Mouse (Mus musculus) kidney, postnatal 0 days (tissue): ENCODE data around the gene Cmtm3. TPM values are rescaled to one million over a fixed set of nuclear protein-coding genes. Genes with fewer than 3 reads are reported as not detected.
"Not testable (repeated sequence)": the region's sequence is repeated elsewhere in the genome, so short reads cannot be mapped to it uniquely, and the experiment has no call there.

Source experiments
- ATAC-seq: fragments of 200-750 bp; cut with Nextera tagmentation; replicated peaks from 2 replicates; pipeline ENCODE4 v1.8.0; 2017; ENCODE audit warnings: low read depth, moderate number of reproducible peaks, moderate TSS enrichment, moderate library complexity; ENCODE audit not compliant: low FRiP score
- DNase-seq: peaks from one replicate; pipeline ENCODE4 v3.0.0-alpha.2; 2016; ENCODE audit warnings: low spot score
- H3K27ac ChIP-seq: fragments of 300-500 bp; sonication (generic); 2 replicates; pipeline ENCODE4 v1.5.1; 2014; ENCODE audit warnings: mild to moderate bottlenecking
- H3K27me3 ChIP-seq: fragments of 300-500 bp; sonication (generic); 2 replicates; pipeline ENCODE4 v1.6.1; 2014; ENCODE audit warnings: low read length, mixed read lengths; ENCODE audit not compliant: insufficient read depth
- H3K36me3 ChIP-seq: fragments of 300-500 bp; sonication (generic); 2 replicates; pipeline ENCODE4 v1.6.1; 2014; ENCODE audit warnings: low read length, mixed read lengths; ENCODE audit not compliant: insufficient read depth
- H3K4me1 ChIP-seq: fragments of 300-500 bp; sonication (generic); replicated peaks from 2 replicates; pipeline ENCODE4 v1.6.1; 2014; ENCODE audit warnings: antibody characterized with exemption, low read length, mixed read lengths; ENCODE audit not compliant: insufficient read depth
- H3K4me2 ChIP-seq: fragments of 300-500 bp; sonication (generic); 2 replicates; pipeline ENCODE4 v1.6.1; 2014; ENCODE audit warnings: mild to moderate bottlenecking, low read length, moderate library complexity, mixed read lengths
- H3K4me3 ChIP-seq: fragments of 300-500 bp; sonication (generic); replicated peaks from 2 replicates; pipeline ENCODE4 v1.5.1; 2014; ENCODE audit warnings: low read depth, low read length
- H3K9ac ChIP-seq: fragments of 300-500 bp; sonication (generic); 2 replicates; pipeline ENCODE4 v1.6.1; 2014; ENCODE audit warnings: low read depth, low read length
- H3K9me3 ChIP-seq: fragments of 300-500 bp; sonication (generic); replicated peaks from 2 replicates; pipeline ENCODE4 v1.6.1; 2016; ENCODE audit warnings: low read length, inconsistent platforms, mixed read lengths
- CTCF ChIP-seq: IDR thresholded peaks from 2 replicates; pipeline ENCODE4 v1.5.1; 2016; ENCODE audit warnings: antibody characterized with exemption, low read depth, mild to moderate bottlenecking, moderate library complexity
- WGBS: fragments of 180-500 bp; shearing (Covaris S2); extraction: QIAGEN DNeasy Blood & Tissue Kit; methylation state at CpG from one replicate; pipeline ENCODE4 v1.1.7; 2014; 5-methylcytosine and 5-hydroxymethylcytosine counted together
- polyA plus RNA-seq: library from polyadenylated mRNA; unstranded; fragments of >200 nt; fragmentation: Nextera tagmentation; extraction: Ambion mirVana; gene quantifications from 2 replicates; pipeline ENCODE4 v1.2.1, GENCODE M21; 2015

Gene Cmtm3
- polyA plus RNA-seq = 125 and 132 TPM in 2 replicates

GRCm38 (mm10) chr8:104339229-104339982 is at the start of gene Cmtm3:
TSS of gene Cmtm3 (plus strand) at chr8:104339410.
- Histone ChIP-seq H3K27me3 (no peaks in the 10 kb centered on the region), H3K4me1 (0 out of 2 replicates have a peak, but pooled peaks cover 12% of the 10 kb centered on the region), H3K9ac (peak within 1 kb of the TSS; percentile 83), H3K36me3 (no peaks in the 10 kb centered on the region), H3K4me3 (peak within 1 kb of the TSS; percentile 67), H3K4me2 (peak within 1 kb of the TSS; percentile 87), H3K27ac (peak within 1 kb of the TSS; percentile 90; the same call in 1 of the 2 replicates), H3K9me3 (no peaks in the 10 kb centered on the region)
- DNase-seq (peak; percentile 66), ATAC-seq (no peak)
- WGBS = 15% methylated on average over 16 of the region's 18 CpGs
- no peak for TF ChIP-seq CTCF

GRCm38 (mm10) chr8:104293081-104293480 is 46.1 kb upstream of the Cmtm3 start, which contains the start of gene Cmtm2a:
TSS of gene Cmtm2a (minus strand) at chr8:104293181.
- H3K27me3 ChIP-seq, H3K4me3 ChIP-seq: not testable (repeated sequence)
- WGBS = 85% methylated on average over 12 of the region's 12 CpGs

GRCm38 (mm10) chr8:104294396-104294795 is 44.8 kb upstream of the Cmtm3 start:
- WGBS = 80% methylated on average over 1 of the region's 1 CpGs
- Histone ChIP-seq H3K9ac (no peak overlapping the region), H3K27me3 (no peaks in the 10 kb centered on the region), H3K4me1 (no peaks in the 10 kb centered on the region), H3K36me3 (no peaks in the 10 kb centered on the region), H3K4me3 (no peak overlapping the region), H3K4me2 (no peak overlapping the region), H3K27ac (no peak overlapping the region), H3K9me3 (no peaks in the 10 kb centered on the region)
- no peak for DNase-seq
- TF ChIP-seq CTCF = no peak
- no peak for ATAC-seq

More at GRCm38 (mm10) chr8:104293081-104293480, 46.1 kb upstream of the Cmtm3 start, which contains the start of gene Cmtm2a:
- not testable (repeated sequence) for H3K9ac ChIP-seq, H3K27ac ChIP-seq, H3K4me2 ChIP-seq, H3K4me1 ChIP-seq, H3K9me3 ChIP-seq, H3K36me3 ChIP-seq, DNase-seq, ATAC-seq

- 17% methylated on average over 3 of the region's 3 CpGs for WGBS
- not testable (repeated sequence) for H3K27me3 ChIP-seq
- peak; percentile 27 for DNase-seq
Measured at GRCm38 (mm10) chr8:104301577-104301976, 37.6 kb upstream of the Cmtm3 start.

GRCm38 (mm10) chr8:104302536-104302935 is 36.7 kb upstream of the Cmtm3 start:
- not testable (repeated sequence) for DNase-seq, ATAC-seq
- WGBS = 88% methylated on average over 4 of the region's 4 CpGs

More at GRCm38 (mm10) chr8:104301577-104301976, 37.6 kb upstream of the Cmtm3 start:
- H3K4me3 ChIP-seq, H3K4me1 ChIP-seq, H3K9me3 ChIP-seq, ATAC-seq, H3K9ac ChIP-seq, H3K36me3 ChIP-seq, H3K27ac ChIP-seq, H3K4me2 ChIP-seq: not testable (repeated sequence)

GRCm38 (mm10) chr8:104304962-104305361 is 34.2 kb upstream of the Cmtm3 start:
- DNase-seq (no peak), ATAC-seq (no peak)
- H3K9me3 ChIP-seq = no peaks in the 10 kb centered on the region
- no peaks in the 10 kb centered on the region for H3K27me3 ChIP-seq
- no peaks in the 10 kb centered on the region for H3K36me3 ChIP-seq
- no peak overlapping the region for H3K4me3 ChIP-seq
- H3K4me1 ChIP-seq = no peaks in the 10 kb centered on the region
- no peak overlapping the region for H3K9ac ChIP-seq
- 84% methylated on average over 11 of the region's 11 CpGs for WGBS
- no peak for TF ChIP-seq CTCF
- H3K27ac ChIP-seq = no peak overlapping the region
- H3K4me2 ChIP-seq = no peak overlapping the region

More at GRCm38 (mm10) chr8:104302536-104302935, 36.7 kb upstream of the Cmtm3 start:
- not testable (repeated sequence) for H3K9ac ChIP-seq, H3K27me3 ChIP-seq, H3K9me3 ChIP-seq, H3K27ac ChIP-seq, H3K4me1 ChIP-seq, H3K36me3 ChIP-seq, H3K4me3 ChIP-seq, H3K4me2 ChIP-seq

- not testable (repeated sequence) for ATAC-seq, H3K9ac ChIP-seq, H3K4me2 ChIP-seq, H3K9me3 ChIP-seq, H3K27ac ChIP-seq, H3K27me3 ChIP-seq, H3K36me3 ChIP-seq, H3K4me3 ChIP-seq, H3K4me1 ChIP-seq, DNase-seq
- WGBS = 45% methylated on average over 6 of the region's 6 CpGs
Measured at GRCm38 (mm10) chr8:104308341-104308740, 30.9 kb upstream of the Cmtm3 start.

- WGBS = 89% methylated on average over 33 of the region's 36 CpGs
- H3K9me3 ChIP-seq, H3K27ac ChIP-seq, H3K4me1 ChIP-seq, ATAC-seq, H3K9ac ChIP-seq, H3K4me3 ChIP-seq, DNase-seq, H3K27me3 ChIP-seq, H3K4me2 ChIP-seq, H3K36me3 ChIP-seq: not testable (repeated sequence)
Measured at GRCm38 (mm10) chr8:104309441-104310155, 29.6 kb upstream of the Cmtm3 start, which contains the start of the genes Gm45711 and Cmtm1. TSS of gene Gm45711 (minus strand) at chr8:104310081. TSS of gene Cmtm1 (minus strand) at chr8:104310145.

GRCm38 (mm10) chr8:104312023-104312422 is 27.2 kb upstream of the Cmtm3 start:
- not testable (repeated sequence) for H3K27me3 ChIP-seq, H3K4me2 ChIP-seq, H3K9ac ChIP-seq, H3K36me3 ChIP-seq, H3K27ac ChIP-seq, H3K4me3 ChIP-seq, DNase-seq, H3K4me1 ChIP-seq, H3K9me3 ChIP-seq, ATAC-seq
- 89% methylated on average over 3 of the region's 3 CpGs for WGBS
